Mouse (Mus musculus) heart, adult 9 months (tissue): ENCODE results near the gene Nup107.

Source experiments
- DNase-seq, 2 experiments: peaks; one replicate each; pipeline ENCODE4 v3.0.0; 2022; ENCODE audit warnings: low spot score in 2 of 2

Gene Nup107

GRCm38 (mm10) chr10:117778951-117779350 lies 13.6 kb downstream of the Nup107 start:
- DNase-seq: no peak

GRCm38 (mm10) chr10:117778328-117778910 lies 14.1 kb downstream of the Nup107 start:
- no peak for DNase-seq

DNA sequence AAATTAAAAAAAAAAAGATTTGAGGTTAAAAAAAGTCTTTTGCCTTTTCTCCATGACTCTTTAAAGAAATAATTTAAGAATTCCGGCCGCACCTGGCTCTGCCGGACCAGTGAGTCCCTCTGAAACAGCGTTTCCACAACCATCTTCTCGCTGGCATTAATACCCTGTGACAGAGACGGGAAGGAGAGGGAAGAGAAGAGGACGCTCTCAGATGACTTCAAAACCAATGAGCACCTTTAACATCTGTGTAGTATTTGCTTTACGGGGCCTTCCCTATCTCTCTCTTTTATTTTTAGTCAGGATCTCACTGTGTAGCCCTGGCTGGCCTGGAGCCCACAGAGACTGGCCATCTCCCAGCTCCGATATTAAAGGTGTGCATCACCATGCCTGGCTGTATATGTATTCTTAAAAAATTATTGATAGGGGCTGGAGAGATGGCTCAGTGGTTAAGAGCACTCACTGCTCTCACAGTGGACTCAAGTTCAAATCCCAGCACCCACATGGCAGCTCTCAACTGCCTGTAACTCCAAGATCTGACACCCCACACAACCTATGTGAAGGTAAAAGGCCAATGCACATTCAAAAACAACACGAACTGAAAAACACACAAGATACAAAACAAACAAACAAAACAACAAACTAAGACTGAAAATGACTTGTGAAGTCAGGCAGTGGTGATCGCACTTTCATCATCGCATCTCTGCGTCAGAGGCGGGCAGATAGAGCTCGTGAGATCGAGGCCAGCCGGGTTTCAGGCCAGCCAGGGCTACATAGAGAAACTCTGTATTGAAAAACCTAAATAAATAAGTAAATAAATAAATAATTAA lies 14.8 kb downstream of the Nup107 start:
- no peak for DNase-seq

- DNase-seq: no peak
Measured at GRCm38 (mm10) chr10:117777103-117777470, 15.4 kb downstream of the Nup107 start.

- DNase-seq: no peak
Measured at GRCm38 (mm10) chr10:117776281-117777102, 16.0 kb downstream of the Nup107 start.

DNA sequence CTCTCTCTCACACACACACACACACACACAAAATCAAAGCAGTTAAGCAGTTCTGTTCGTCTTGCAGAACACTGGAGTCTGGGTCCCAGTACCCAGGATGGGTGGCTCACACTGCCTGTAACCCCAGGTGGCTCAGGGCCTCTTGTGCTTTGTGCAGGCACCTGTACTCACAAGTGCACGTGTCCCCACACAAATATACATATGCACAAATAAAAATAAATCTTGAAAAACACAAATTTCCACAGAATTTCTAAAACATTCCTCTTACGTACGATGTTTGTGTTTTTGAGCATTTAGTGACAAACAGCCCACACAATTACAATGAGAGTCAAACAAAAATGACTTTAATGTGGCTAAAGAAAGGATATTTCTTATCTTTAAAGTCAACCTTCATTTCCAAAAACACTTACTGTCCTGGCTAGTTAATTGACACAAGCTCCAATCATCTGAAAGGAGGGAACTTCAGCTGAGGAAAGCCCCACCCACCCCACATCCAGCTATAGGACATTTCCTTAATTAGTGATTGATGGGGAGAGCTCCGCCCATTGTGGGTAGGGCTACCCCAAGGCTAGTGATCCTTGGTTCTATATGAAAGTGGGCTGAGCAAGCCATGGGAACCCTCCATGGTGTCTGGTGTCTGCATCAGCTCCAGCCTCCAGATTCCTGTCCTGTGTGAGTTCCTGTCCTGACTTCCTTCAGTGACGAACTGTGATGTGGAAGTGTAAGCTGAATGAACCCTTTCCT lies 16.9 kb downstream of the Nup107 start:
- no peak for DNase-seq

DNA sequence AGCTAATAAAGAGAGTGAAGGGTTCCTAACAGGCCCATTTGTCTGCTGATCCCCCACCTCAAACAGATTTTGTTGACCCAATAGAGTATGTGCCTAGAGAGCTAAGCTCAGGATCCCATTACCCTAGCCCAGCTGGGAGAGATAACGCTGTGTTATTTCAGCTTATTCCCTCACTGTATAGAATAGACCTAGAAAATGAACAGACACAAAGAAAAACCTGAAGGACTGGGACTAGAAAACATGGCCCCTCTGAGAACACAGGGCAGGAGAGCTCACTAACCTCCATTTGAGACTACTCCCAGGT lies 17.7 kb downstream of the Nup107 start:
- no peak for DNase-seq

DNA sequence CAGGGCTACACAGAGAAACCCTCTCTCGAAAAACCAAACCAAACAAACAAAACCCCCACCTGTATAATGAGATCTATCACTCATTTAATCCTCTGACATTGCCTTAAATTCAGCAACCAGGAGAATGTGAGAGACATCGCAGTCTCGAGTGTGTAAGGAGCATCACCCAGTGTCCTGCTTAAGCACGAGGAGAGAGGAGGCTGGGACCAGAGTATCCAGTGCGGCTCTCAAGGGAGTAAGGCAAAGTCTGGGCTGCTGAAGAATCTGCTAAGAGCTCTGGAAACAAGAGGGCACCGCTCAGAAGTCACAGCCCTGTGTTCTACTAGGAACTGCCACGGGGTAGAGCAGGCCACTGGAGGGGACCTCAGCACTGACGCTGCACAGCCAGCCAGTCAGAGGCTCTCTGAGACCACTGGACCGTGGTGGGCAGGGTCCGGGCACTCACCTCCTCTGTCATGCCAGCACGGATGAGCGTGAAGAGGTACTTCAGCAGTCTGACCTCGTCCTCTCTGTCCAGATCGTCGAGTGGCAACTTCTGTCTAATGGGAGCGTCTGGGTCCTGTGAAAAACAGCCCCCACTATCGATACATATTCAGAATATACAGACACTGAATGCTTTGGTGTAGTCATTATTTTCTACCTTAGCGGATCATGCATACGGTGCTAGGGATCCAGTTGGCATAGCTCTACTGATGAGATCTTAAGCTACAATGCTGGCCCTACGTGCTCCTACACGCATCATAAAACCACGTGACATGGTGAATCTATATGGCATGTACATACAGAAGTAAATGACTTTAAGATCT lies 18.3 kb downstream of the Nup107 start:
- DNase-seq: no peak

- no peak for DNase-seq
Measured at GRCm38 (mm10) chr10:117773106-117773720, 19.3 kb downstream of the Nup107 start.

- DNase-seq: no peak
Measured at GRCm38 (mm10) chr10:117772364-117773105, 20.0 kb downstream of the Nup107 start.

DNA sequence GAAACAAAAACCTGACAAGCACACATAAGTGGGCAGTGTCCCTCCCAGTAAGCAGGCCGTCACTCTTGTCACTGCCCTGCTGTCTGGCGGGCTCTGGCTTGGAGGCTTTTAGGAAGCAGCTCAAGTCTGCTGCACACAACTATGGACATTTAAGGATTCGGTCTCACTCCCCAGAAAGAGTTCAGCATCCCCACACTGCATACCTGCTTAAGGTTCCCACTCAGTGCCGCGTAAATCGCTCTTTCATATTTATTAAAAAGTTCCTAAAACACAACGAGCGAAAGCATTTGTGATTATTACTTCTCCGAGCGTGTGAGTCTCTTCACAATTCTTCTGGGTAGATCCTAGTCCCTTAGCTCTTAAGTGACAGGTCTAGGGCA lies 21.4 kb downstream of the Nup107 start:
- no peak for DNase-seq

DNA sequence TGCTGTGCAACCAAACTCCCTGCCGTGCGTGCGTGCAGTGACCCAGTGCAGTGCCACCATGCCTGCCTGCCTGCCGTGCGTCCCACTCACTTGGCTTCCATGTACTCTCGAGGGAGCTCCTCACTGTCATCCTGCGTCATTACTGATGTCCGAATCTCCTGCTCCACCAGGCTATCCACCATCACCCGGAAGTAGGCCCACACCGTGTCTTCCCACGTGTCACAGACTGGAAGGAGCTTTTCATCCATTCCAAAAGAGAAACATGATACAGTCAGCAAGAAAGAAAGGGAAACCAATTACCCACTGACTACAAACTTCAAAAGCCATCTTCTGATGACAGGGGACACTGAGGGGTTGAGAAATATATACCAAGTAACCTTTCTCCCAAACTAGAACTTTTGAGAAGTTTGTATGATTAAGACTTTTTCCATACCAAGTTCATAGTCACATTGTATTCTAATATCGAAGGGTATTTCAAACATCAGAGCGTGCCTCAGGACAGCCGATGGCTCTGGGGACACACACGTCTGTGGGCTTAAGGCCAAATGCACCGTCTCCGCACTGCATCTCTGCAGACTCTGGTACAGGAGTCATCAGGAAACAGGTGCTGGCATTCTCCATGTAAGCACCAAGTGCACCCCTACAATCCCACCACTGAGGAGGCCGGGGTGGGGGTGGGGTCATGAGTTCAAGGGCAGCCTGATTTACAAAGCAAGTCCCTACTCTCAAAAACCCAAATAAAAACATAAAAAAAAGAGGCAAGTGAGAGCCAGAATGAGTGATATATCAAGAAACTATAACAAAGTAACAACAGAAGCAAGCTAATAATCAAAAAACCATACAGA lies 22.0 kb downstream of the Nup107 start:
- no peak for DNase-seq

- no peak for DNase-seq
Measured at GRCm38 (mm10) chr10:117769541-117770285, 22.8 kb downstream of the Nup107 start.

- no peak for DNase-seq
Measured at GRCm38 (mm10) chr10:117768141-117768440, 24.4 kb downstream of the Nup107 start.

GRCm38 (mm10) chr10:117767286-117768140 lies 25.0 kb downstream of the Nup107 start:
- DNase-seq: no peak

DNA sequence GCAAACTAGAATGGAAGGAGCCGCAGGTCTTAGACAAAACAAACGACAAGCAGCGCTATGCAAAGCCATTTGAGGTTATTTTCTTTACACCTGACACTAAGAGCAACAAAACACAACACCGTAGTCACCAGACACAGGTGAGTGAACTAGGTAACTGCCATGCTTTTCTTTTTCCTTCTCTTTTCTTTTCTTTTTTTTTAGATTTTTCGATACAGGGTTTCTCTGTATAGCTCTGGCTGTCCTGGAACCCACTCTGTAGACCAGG lies 25.7 kb downstream of the Nup107 start:
- DNase-seq: no peak

DNA sequence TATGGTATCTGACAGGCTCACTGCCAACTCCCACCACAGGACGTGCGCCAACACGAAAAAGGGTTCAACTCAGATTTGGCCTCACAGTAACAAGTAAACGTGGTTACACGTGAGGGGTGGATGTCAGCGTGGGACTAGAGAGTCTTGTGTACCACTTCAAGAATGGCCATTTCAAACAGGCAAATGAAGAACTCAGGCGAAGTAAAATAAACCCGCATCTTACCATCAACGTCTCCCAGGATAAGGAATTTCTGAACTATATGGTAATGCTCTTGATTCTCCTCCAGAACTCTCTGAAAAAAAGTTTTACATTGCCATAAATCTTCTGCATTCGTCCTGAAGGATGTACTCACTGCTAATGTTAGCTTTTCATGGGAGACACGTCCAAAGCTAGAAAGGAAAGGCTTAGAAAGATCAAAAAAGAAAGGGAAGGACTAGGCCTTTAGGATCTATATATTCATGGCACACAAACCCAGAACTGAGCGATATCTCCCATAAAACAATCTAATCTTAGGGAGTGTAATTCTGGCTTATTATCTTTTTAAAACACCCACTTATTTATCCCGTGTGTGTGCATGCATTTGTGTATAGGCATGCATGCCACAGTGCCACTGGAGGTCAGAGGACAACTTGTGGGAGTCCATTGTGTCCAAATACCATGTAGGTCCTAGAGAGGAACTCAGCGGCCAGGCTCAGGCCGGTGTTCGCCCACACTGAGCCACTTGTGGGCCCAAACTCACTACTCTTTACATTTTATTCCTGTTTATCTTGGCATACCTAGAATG lies 26.2 kb downstream of the Nup107 start:
- DNase-seq: no peak
